Mouse (Mus musculus): ENCODE results near the gene Drd4. TPM values are rescaled to one million over a fixed set of nuclear protein-coding genes. Genes with fewer than 3 reads are reported as not detected.
"Not testable (repeated sequence)": the region's sequence is repeated elsewhere in the genome, so short reads cannot be mapped to it uniquely, and the experiment has no call there.

The Drd4 gene
- total RNA-seq (2021) = not detected
- long read RNA-seq = 0 reads

DNA sequence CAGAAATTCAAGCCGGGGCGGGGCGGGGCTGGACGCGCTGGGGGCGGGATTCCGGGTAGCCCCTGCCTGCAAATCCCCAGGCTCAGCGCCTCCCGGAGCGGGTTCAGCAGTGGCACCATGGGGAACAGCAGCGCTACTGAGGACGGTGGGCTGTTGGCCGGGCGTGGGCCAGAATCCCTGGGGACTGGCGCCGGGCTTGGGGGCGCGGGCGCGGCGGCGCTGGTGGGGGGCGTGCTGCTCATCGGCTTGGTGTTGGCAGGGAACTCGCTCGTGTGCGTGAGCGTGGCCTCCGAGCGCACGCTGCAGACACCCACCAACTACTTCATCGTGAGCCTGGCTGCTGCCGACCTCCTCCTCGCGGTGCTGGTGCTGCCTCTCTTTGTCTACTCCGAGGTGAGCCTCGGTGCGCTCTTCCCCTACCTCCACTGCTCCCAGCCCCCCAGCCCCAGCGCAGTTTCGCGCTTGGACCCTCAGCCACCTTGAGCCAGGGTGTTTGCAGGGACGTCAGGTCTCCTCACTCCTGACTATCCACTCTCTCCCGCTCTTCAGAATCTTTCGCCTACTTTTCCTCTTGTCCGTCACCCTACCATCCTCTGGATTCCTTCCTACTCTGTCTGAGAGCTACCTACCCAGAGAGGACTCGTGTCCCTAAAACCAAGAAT is at the start of gene Drd4:
Gene Drd4, plus strand, starts transcription at position 86 of the 662 bp plus-strand sequence.
- DNase-seq (ENCODE audit: low spot score in 2 of 2) = peak in 1 of 2 experiments; percentile 33

- not testable (repeated sequence) for DNase-seq (ENCODE audit: low spot score in 2 of 2)
Observed at GRCm38 (mm10) chr7:141250486-141250885, 41.3 kb upstream of the Drd4 start.

- DNase-seq (ENCODE audit: low spot score in 2 of 2) = no peak
Observed at GRCm38 (mm10) chr7:141256159-141256558, 35.6 kb upstream of the Drd4 start.

DNA sequence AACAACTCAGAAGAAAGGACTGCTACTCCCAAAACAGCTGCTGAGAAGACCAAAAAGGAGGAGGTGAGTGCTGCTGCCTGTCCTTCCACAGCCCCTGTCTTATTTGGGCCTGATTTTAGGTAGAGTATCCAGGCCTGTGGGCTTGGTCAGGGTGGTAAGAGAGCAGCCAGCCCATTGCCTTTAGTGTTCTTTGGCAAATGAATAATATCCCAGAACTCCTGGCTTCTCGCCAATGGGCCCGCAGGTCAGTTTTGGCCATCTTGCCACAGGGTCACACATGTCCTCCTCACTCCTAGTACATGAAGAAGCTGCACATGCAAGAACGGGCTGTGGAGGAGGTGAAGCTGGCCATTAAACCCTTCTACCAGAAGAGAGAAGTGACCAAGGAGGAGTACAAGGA is 30.3 kb upstream of the Drd4 start:
- DNase-seq (ENCODE audit: low spot score in 2 of 2) = no peak

GRCm38 (mm10) chr7:141263640-141264039 is 28.2 kb upstream of the Drd4 start:
- no peak for DNase-seq (ENCODE audit: low spot score in 2 of 2)

DNA sequence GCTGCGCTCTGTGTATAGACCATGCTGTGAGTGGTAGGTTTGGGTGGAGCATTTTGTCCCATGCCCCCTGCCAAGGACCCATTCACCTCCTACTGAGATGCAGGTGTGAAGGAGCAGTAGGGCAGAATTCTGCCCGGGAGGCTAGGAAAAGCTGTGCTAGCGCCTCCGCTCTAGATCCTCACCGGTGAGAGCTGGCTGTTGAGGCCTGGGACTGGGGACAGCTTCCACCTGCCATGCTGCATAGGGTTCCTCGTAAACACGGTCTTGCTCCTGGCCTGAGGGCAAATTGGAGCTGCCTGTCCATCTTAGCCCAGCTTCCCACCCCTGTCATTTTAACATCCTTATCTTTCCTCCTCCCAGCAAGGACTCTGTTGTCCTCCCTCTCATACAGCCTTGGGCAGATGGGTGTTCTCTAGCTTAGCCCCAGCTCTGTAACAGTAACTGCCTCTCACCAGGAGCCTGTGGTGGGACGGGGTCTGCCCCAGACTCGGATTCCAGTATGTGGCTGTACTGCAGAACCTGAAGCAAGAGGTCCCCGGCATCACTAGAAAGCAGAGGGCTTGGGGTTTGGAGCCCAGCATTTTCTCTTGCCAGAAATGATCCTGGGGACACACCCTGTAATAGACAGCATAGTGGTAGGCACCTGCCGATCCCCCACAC is 27.6 kb upstream of the Drd4 start:
- no peak for DNase-seq (ENCODE audit: low spot score in 2 of 2)

- DNase-seq (ENCODE audit: low spot score in 2 of 2) = no peak
Observed at GRCm38 (mm10) chr7:141264761-141265410, 26.9 kb upstream of the Drd4 start.

- no peak for DNase-seq (ENCODE audit: low spot score in 2 of 2)
Observed at GRCm38 (mm10) chr7:141265411-141265738, 26.4 kb upstream of the Drd4 start.

GRCm38 (mm10) chr7:141265739-141266561 is 25.9 kb upstream of the Drd4 start, which contains the start of gene Irf7:
TSS of gene Irf7 (minus strand) at chr7:141266481.
- peak in 1 of 2 experiments; percentile 26 for DNase-seq (ENCODE audit: low spot score in 2 of 2)

- no peak for DNase-seq (ENCODE audit: low spot score in 2 of 2)
Observed at GRCm38 (mm10) chr7:141268466-141269272, 23.1 kb upstream of the Drd4 start.

DNA sequence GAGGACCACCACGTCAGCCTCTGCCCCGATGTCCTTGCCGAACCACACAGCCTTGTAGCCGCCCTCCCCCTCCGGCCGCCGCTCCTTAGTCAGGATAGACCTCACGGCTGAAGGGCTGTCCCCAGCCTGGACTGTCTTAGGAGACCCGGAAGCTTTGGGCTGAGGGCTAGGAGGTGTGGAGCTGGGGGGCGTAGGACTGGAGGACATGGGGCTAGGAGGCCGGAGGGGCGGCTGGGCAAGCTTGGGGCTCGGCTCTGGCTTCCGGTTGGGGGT is 22.6 kb upstream of the Drd4 start:
- no peak for DNase-seq (ENCODE audit: low spot score in 2 of 2)

GRCm38 (mm10) chr7:141270631-141271030 is 21.2 kb upstream of the Drd4 start:
- no peak for DNase-seq (ENCODE audit: low spot score in 2 of 2)

DNA sequence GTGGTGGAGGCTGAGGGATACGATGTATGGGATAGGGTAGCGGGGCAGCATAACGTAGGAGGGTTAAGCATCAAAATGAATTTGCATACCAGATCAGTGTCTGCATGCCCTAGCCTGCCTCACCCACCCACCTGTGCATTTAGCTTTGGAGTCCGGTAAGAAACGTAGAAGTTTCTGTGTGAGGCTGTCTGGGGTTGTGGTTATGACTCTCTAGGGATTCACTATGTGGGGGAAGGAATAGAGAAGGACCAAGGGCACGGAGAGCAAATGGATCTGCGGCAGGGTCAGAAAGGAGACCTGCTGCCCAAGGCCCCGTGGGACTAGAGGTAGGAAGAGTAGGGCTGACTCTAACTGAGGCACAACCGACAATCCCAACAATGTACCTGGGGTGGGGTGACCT is 16.4 kb upstream of the Drd4 start:
- no peak for DNase-seq (ENCODE audit: low spot score in 2 of 2)

DNA sequence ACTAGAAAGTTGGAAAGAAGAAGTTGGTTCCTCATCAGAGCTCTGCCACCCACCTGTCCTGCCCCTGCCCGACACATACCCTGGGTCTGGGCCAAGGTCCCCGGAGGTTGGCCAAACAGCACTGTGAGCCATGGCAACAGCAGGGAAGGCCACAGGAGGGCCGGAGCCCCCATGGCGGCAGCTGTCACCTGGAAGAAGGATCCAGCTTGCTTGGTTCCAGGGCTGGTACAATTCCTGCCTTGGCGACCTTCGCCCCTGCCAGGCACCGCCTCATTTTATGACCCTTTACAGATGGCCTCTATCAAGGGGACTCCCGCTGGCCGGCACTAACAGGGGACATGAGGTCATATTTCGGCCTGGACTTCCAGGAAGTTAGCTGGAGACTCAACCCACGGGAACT is 15.3 kb upstream of the Drd4 start, which contains the start of gene Cdhr5:
Gene Cdhr5, minus strand, starts transcription at position 241 of the 400 bp plus-strand sequence.
- DNase-seq (ENCODE audit: low spot score in 2 of 2) = no peak

GRCm38 (mm10) chr7:141277701-141278678 is 13.8 kb upstream of the Drd4 start:
- DNase-seq (ENCODE audit: low spot score in 2 of 2) = no peak

GRCm38 (mm10) chr7:141278766-141279590 is 12.8 kb upstream of the Drd4 start, which contains the start of gene Sct:
TSS of gene Sct (minus strand) at chr7:141279133.
- no peak for DNase-seq (ENCODE audit: low spot score in 2 of 2)

GRCm38 (mm10) chr7:141281442-141281841 is 10.4 kb upstream of the Drd4 start:
- no peak for DNase-seq (ENCODE audit: low spot score in 2 of 2)

- no peak for DNase-seq (ENCODE audit: low spot score in 2 of 2)
Observed at GRCm38 (mm10) chr7:141282756-141283155, 9.1 kb upstream of the Drd4 start.

- DNase-seq (ENCODE audit: low spot score in 2 of 2) = no peak
Observed at GRCm38 (mm10) chr7:141288042-141288441, 3.8 kb upstream of the Drd4 start.
